Mouse (Mus musculus): Measurements from ENCODE around the gene Gsn.
A peak's percentile ranks its signal among the peaks of the same experiment; 100 is the strongest.

The Gsn gene

GRCm38 (mm10) chr2:35255885-35256833, at the start of gene Gsn:
Gene Gsn, plus strand, starts transcription at chr2:35256380.
- DNase-seq (ENCODE audit: low spot score in 2 of 2) = peak; percentile 75 to 82

- no peak for DNase-seq (ENCODE audit: low spot score in 2 of 2)
Observed at GRCm38 (mm10) chr2:35206761-35207160, 49.4 kb upstream of the Gsn start.

- DNase-seq (ENCODE audit: low spot score in 2 of 2) = no peak
Observed at GRCm38 (mm10) chr2:35208054-35208453, 48.1 kb upstream of the Gsn start.

GRCm38 (mm10) chr2:35208931-35209665, 47.1 kb upstream of the Gsn start:
- no peak for DNase-seq (ENCODE audit: low spot score in 2 of 2)

GRCm38 (mm10) chr2:35211681-35212080, 44.5 kb upstream of the Gsn start:
- DNase-seq (ENCODE audit: low spot score in 2 of 2) = no peak

GRCm38 (mm10) chr2:35213345-35213910, 42.8 kb upstream of the Gsn start:
- no peak for DNase-seq (ENCODE audit: low spot score in 2 of 2)

- peak; percentile 76 to 80 for DNase-seq (ENCODE audit: low spot score in 2 of 2)
Observed at GRCm38 (mm10) chr2:35214881-35215358, 41.3 kb upstream of the Gsn start.

GRCm38 (mm10) chr2:35215363-35215762, 40.8 kb upstream of the Gsn start:
- no peak for DNase-seq (ENCODE audit: low spot score in 2 of 2)

GRCm38 (mm10) chr2:35216701-35217100, 39.5 kb upstream of the Gsn start:
- DNase-seq (ENCODE audit: low spot score in 2 of 2) = no peak

- DNase-seq (ENCODE audit: low spot score in 2 of 2) = no peak
Observed at GRCm38 (mm10) chr2:35218736-35219135, 37.4 kb upstream of the Gsn start.

- DNase-seq (ENCODE audit: low spot score in 2 of 2) = no peak
Observed at GRCm38 (mm10) chr2:35222822-35223391, 33.3 kb upstream of the Gsn start.

- no peak for DNase-seq (ENCODE audit: low spot score in 2 of 2)
Observed at GRCm38 (mm10) chr2:35224285-35224684, 31.9 kb upstream of the Gsn start.

- DNase-seq (ENCODE audit: low spot score in 2 of 2) = no peak
Observed at GRCm38 (mm10) chr2:35228145-35228544, 28.0 kb upstream of the Gsn start.

- DNase-seq (ENCODE audit: low spot score in 2 of 2) = no peak
Observed at GRCm38 (mm10) chr2:35230215-35230614, 26.0 kb upstream of the Gsn start.

GRCm38 (mm10) chr2:35231871-35232270, 24.3 kb upstream of the Gsn start:
- peak in 1 of 2 experiments; percentile 35 for DNase-seq (ENCODE audit: low spot score in 2 of 2)

GRCm38 (mm10) chr2:35232595-35233445, 23.4 kb upstream of the Gsn start:
- no peak for DNase-seq (ENCODE audit: low spot score in 2 of 2)

GRCm38 (mm10) chr2:35233898-35234297, 22.3 kb upstream of the Gsn start:
- no peak for DNase-seq (ENCODE audit: low spot score in 2 of 2)

GRCm38 (mm10) chr2:35235021-35235420, 21.2 kb upstream of the Gsn start:
- DNase-seq (ENCODE audit: low spot score in 2 of 2) = no peak

- no peak for DNase-seq (ENCODE audit: low spot score in 2 of 2)
Observed at GRCm38 (mm10) chr2:35244241-35244640, 11.9 kb upstream of the Gsn start.

GRCm38 (mm10) chr2:35247763-35248162, 8.4 kb upstream of the Gsn start:
- DNase-seq (ENCODE audit: low spot score in 2 of 2) = no peak

GRCm38 (mm10) chr2:35252733-35253132, 3.4 kb upstream of the Gsn start:
- DNase-seq (ENCODE audit: low spot score in 2 of 2) = no peak
